Mouse (Mus musculus) urinary bladder, postnatal 25 days (tissue): ENCODE data around the gene Cyth2.

Source experiments
- DNase-seq: peaks from one replicate; pipeline ENCODE4 v3.0.0; 2022; ENCODE audit warnings: low spot score

The Cyth2 gene

DNA sequence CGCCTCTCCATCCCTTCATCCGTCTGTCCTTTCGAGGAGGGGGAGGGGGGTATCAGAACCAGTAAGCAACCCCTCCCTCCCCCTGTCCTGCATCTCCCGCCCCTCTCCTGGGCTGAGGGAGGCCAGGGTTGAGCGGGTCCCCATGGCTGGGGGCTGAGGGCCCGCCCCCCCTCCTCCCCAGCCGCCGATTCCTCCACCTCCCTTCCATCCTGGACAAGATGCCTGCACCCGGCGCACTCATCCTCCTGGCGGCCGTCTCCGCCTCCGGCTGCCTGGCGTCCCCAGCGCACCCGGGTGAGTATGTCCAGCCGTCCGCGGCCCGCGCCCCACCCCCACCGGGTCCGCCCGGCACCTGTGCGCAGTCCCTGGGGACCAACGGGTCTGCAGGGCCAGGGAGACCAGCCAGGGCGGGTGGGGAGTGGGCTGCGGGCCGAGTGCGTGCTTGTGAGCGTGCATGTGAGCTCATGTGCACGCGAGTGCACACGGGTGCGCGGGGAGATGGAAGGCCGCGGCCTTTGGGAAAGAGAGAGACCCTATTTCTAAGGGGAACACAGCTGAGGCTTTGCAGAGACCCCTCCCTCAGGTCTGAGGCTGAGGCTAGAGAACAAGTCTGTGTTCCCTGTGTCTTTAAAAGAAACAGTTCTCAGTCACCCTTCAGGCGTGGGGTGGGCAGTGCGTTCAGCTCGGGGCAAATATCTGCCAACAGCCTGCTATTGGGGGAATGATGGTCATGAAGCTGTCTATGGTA lies 28.8 kb downstream of the Cyth2 start:
- no peak for DNase-seq

DNA sequence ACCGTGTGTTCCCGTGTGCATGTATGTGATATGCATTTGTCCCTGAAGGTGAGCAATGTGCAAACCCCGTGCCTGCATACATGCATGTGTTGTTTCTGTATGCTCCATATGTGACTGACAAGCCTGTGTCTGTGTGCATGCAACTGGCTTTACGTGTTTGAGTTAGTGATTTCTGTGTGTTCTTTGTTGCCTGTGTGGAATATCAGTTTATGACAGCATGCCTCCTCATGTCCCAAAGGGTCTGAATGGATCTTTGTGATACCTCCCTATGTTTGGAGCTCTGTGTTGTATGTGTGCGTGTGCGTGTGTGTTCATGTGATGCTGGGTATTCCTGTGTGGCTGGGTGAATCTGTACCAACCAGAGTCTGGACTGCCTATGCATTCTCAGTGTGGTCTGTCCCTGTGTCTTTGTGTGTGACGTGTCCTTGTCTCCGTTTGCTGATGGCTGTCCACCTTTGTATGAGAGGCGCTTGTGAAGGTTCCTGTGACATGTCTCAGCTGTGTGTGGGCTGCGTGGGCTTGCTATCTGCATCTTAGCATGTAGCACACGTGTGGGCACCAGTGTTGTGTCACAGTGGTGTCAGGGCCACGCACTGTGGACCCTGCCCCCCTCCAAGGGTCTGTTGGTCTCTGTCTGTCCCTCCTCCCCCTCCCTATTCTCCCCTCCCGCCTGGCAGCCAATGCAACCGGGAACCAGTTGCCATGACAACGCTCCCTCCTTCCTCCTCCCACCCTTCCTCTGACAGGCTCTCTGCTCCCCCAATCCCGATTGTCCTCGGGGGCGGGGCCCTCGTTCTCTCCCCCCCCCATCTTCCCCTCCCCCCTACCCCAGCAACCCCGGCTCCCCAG lies 29.6 kb downstream of the Cyth2 start, which contains the start of gene Sult2b1:
TSS of gene Sult2b1 (minus strand) at position 146 of the 849 bp plus-strand sequence.
- DNase-seq = no peak

DNA sequence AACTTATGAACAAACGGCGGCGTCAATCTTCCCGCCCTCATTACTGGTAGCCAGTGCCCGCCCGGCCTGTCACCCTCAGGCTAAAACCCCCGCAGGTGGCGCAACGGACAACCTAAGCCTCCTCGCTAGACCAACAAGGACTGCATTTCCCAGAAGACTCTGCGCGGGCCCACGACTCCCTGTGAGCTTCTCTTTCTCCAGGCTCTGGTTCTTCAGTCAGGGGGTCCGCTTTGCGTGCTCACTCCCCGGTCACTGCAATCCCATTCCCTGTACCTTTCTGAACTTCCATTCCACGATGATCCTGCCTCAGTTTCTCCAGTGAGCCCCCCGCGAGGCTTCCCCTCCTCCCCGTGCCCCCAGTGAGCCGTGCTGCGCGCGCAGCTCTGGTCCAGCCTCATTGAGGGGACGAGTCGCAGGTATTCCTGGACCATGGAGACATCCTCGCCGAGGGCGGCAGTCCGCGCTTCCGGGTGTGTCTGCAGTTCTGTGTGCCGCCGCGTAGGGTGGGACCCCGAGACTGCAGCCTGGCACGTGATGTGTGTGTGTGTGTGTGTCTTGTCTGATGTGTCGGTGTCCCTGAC lies 30.8 kb downstream of the Cyth2 start, which contains the start of gene Lmtk3:
TSS of gene Lmtk3 (plus strand) at position 228 of the 581 bp plus-strand sequence.
- DNase-seq = peak; percentile 46

DNA sequence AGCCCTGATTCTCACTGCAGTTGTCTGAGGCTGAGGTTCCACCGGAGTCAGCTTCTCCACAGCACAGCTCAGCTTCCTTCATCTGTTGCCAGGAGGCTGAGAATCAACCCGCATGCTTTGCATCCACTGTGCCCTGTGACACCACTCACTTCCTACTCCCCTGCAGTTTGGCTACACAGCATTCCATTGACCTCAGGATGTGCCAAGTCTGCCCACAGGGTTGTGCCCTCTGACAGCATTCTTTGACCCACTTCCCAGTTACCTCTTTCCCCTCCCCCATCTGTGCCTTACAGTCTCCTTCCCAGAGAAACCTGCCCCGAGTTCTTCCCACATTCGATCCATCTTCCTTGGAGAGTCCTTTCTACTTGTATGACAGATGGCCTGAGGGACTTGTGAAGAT lies 32.1 kb downstream of the Cyth2 start:
- DNase-seq = no peak

DNA sequence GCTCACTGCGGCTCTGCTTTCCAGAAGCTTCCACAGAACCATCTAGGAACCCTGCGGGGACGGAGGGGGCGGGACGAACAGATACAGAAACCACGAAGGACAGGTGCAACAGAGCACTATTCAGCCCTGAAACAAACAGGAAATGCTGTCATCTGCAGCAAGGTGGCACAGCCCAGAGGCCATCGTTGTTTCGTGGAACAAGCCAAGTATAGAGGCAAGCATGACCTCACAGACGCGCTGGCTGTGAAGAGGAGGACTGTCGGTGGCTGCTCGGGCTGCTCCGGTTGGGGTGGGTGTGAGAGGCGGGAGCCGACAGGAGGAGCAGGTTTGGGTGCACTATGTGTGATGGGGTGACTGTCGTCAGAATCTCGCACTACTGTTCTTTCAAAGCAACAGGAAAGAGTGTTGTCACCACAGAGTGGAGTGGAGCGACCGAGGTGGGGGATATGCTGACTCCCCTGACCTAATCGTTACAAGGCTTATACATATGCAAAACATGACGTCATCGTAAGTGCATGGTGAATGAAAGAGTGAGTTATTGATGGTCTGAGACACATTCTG lies 35.2 kb downstream of the Cyth2 start:
- DNase-seq = no peak

DNA sequence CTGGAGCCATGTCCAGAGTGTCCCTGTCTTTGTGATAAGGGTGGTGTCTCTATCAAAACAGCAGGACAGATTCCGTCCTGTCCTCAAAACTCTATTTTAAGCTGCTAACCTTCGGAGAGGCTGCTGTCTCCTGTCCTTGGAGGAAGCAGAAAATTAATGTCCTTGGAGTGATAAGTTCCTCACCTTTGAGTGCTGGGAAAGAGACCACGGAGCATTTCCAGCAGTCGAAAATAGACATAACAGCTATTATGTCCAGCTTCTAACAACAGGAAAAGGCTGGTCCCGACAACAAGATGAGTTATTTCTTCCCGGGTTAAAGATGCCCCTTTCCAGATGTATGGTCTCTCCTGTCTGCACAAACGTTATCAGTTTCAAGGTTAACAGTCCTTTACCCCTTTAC lies 39.1 kb downstream of the Cyth2 start:
- no peak for DNase-seq

DNA sequence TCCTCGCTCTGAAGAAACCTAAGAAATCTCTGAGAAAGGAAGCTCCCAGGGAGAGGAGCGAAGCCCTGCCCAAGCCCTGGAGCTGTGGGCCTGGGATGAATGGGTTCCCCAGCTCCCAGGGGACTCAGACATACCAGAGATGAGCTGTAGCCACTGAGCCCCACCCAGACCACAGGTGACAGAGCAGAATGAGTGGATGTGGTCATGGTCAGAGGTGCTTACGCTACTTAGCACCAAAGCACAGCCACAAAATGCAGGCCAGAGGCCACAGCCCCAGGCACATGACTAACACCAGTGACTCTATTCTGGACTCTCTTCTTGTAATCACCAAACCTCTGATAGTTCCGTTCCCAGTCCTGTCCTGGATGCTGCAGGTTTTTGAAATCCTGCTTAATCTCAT lies 43.3 kb downstream of the Cyth2 start:
- DNase-seq = no peak

DNA sequence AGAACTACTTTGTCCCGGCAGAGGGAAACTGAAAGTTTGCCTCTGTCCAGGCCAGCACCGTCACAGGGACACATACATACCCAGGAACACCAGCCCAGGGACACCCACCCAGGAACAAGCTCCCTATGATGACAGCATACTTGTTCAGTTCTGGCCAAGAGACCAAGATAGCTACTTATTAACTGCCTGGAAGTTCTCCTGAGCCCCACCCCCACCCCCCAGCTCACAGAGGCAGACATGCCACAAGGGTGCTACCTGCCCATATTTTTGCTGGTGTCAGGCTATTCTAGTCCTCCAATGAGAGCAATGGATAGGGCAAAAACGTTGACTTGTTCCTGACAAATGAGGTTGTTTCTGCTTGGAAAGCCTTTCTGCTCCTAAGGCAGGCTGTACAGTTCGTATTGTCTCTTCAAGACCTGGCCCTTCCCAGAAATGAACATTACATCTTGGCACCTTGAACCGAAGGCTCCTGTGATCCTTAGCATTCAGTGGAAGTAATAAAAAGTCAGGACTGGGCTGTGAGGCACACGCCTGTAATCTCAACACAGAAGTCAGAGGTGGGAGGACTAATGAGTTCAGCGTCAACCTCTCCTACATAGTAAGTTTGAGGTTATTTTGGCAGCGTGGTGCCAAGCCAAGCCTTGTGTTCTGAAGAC lies 43.8 kb downstream of the Cyth2 start:
- DNase-seq = no peak

DNA sequence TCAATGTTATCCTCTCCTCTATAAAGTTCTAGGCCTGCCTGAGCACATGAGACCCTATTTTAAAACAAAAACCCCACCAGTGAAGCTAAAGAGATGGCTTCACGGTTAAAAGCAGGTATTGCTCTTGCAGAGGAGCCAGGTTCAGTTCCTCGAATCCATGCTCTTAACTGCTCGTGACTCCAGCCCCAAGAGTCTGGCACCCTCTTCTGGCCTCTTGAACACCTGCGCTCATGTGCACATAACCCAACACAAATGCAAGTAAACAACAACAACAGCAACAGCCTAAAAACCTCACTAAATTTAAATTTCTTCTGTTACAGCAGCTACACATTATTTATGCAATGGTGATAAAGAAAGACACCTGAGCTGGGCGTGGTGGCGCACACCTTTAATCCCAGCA lies 46.9 kb downstream of the Cyth2 start:
- DNase-seq = no peak

DNA sequence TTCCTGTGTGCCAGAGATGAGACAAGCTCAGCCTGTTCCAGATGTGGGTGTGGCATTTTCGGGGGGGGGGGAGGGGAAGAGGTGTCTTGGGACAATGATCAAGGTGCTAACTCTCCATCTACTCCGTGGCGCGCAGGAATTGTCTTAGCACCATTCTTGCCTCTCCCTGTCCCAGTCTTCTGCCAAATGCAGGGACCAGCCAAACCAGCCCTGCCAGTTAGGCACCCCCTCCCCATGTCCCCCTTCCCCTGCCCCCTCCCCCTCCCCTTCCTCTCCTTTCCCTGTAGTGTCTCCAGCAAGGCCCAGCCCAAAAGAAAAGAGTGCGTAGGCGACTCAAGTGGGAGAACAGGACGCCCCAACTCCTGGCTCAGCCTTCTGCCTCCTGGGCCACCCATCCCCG lies 47.6 kb downstream of the Cyth2 start:
- no peak for DNase-seq

DNA sequence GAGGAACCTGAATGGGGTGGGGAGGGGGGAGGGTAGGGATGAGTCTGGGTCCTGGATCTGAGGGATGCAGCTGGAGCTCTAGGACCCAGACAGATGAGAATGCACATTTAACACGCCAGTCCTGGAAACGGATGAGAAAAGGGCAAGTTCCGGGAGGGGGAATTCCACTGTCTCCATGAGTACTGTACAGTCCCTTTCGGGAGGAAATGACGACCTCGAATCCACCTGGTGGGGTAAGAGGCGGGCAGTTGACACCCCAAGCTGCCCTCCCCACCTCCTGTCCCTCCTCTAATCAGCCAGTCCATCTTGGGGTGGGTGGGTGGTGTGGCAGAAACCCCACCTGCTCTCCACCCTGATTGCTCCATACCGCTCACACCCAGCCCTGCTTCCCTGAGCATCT lies 48.4 kb downstream of the Cyth2 start:
- no peak for DNase-seq

DNA sequence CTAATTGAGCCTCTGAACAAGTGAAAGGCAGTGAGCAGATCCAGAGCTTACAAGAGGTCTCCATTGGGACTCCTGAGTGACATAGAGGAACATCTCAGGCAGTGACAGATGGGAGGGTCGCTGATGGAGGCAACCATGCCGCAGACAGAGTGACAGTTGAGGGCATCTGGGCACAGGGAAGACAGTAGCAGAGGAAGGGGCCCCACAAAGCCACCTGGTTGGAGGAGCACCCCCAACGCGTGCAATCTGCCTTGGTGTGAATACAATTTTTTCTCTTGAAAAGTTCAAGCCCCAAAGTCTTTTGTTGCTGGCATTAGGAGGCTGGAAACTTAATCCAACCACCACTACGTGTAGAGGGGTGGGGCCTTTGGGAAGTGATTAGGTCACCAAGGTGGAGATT lies 54.2 kb downstream of the Cyth2 start:
- DNase-seq = no peak

DNA sequence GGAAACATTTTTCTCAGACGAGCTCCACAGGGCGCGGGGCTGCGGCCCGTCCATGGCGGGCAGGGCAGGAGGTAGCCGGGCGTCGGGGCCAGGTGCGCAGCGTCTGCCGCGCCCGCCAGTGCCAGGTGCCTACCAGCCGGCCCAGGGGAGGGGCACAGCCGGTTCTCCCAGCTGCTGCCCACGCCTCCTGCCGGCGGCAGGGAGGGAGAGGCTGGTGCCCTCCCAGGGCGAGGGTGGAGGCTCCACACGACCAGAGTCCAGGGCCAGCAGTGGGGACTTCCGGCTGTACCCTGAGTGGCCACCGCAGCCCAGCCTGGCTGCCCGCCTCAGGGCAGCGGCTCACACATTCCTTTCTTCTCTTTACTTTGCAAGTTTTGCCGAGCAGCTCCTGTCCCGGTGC lies 55.0 kb downstream of the Cyth2 start:
- DNase-seq = peak; percentile 39
